Mouse (Mus musculus) CH12.LX (cell line): ENCODE data around the gene C77080.

ENCODE experiments used
- CTCF ChIP-seq, 2 experiments: IDR thresholded peaks in 1 of 2; conservative IDR thresholded peaks in 1 of 2; 2 replicates each; pipeline ENCODE4 v1.5.1; 2011 to 2012; ENCODE audit warnings: low read depth in 2 of 2, low read length in 2 of 2, improper control_type of control experiment in 1 of 2, inconsistent platforms in 1 of 2, mild to moderate bottlenecking in 1 of 2, moderate library complexity in 1 of 2
- EP300 ChIP-seq: IDR thresholded peaks from 2 replicates; pipeline ENCODE4 v1.6.1; 2011; ENCODE audit warnings: low read length, improper control_type of control experiment
- ETS1 ChIP-seq: conservative IDR thresholded peaks from 2 replicates; pipeline ENCODE4 v1.6.1; 2012; ENCODE audit warnings: low read depth, mild to moderate bottlenecking, inconsistent platforms, low read length, improper control_type of control experiment, moderate library complexity
- MAX ChIP-seq: IDR thresholded peaks from 2 replicates; pipeline ENCODE4 v1.6.1; 2011; ENCODE audit warnings: low read length, improper control_type of control experiment
- MYC ChIP-seq: IDR thresholded peaks from 2 replicates; pipeline ENCODE4 v1.6.1; 2011; ENCODE audit warnings: low read depth, mild to moderate bottlenecking, improper control_type of control experiment, low read length
- POLR2AphosphoS2 ChIP-seq: IDR thresholded peaks from 2 replicates; pipeline ENCODE4 v1.6.1; 2011; ENCODE audit warnings: low read depth, low read length, improper control_type of control experiment
- TCF12 ChIP-seq: IDR thresholded peaks from 2 replicates; pipeline ENCODE4 v1.6.1; 2014; ENCODE audit warnings: low read depth, mild to moderate bottlenecking, inconsistent platforms, low read length, improper control_type of control experiment
- USF1 ChIP-seq: IDR thresholded peaks from 2 replicates; pipeline ENCODE4 v1.6.1; 2014; ENCODE audit warnings: low read depth, mild to moderate bottlenecking, inconsistent platforms, low read length, improper control_type of control experiment

DNA sequence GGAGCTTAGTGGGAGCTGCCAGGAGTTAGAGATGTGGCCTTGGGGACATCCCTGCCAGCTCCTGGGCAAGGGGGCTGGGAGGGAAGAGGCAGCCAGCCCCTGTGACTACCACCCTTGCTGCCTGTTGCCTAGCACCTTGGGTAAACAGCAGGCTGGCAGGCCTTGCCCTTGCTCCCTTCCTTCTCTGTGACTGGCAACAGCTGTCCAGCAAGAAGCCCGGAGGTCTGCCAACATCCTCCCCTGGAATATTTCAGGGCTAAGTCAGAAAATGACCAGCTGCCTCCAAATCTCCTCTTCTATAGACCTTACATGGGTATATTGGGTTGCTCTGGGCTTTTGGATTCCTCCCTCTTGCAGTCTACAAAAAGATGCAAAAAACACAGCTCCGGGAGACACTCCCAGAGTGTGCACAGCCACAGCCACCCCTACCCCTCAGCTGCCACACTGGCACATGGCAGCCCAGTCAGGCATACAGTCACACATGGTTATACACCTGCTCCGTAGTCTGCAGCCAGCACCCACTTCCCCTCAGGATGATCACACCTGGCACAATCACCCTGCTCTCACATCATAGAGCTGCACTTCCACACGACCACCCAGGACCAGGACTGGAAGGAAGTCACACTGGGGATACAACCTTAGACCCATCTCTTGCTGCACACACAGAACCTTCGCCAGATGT lies 24.9 kb upstream of the C77080 start:
- TF ChIP-seq EP300 (no peak), CTCF (conservative IDR thresholded peaks at IDR 0.05 in 1 of 2, IDR thresholded peaks at IDR 0.05 in 1 of 2; ENCODE audit: low read depth in 2 of 2, low read length in 2 of 2) (no peak), ETS1 (no peak), MAX (no peak), USF1 (no peak), TCF12 (no peak), MYC (no peak), POLR2AphosphoS2 (no peak)
